Mouse (Mus musculus) urinary bladder, postnatal 36 days (tissue): ENCODE data around the gene Kcnk5.
A peak's percentile ranks its signal among the peaks of the same experiment; 100 is the strongest.

Experiments
- DNase-seq, 2 experiments: peaks; one replicate each; pipeline ENCODE4 v3.0.0; 2022; ENCODE audit warnings: low spot score in 2 of 2, mixed read lengths in 1 of 2

Gene Kcnk5

DNA sequence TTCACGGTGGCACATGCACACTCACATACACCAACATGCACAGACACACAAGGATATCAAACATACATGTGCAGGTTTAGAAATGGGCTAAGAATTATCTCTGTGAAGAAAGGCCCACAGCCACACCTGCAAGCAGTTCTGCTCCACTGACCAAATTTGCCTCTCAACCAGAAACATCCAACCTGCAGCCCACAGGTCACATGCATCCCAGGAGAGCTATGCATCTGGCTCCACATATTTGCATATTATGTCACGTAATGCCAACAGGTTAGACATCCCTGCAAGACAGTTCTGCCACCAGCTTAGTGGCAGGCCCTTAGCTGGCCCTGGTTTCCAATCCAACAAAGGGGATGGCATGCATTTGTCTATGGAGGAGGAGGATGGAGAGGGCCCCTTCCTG is 13.6 kb downstream of the Kcnk5 start:
- no peak for DNase-seq

DNA sequence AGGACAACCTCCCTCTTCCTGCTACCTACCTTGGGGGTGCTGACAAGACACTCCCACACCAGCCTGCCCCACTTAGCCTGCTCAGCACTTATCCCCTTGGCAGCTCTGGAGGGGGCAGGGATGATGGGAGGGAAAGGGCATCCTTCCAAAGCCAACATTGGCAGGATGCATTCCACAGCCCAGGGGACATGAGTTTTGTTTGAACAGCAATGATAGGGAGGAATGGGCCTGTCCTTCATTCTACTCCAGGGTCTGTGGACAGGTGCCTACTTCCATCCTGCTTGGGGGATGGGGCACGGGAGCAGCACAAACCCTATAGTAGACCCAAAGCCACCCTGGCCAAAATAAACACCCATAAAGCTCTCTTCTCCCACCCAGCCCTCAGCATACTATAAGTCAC is 16.2 kb downstream of the Kcnk5 start:
- DNase-seq = no peak

DNA sequence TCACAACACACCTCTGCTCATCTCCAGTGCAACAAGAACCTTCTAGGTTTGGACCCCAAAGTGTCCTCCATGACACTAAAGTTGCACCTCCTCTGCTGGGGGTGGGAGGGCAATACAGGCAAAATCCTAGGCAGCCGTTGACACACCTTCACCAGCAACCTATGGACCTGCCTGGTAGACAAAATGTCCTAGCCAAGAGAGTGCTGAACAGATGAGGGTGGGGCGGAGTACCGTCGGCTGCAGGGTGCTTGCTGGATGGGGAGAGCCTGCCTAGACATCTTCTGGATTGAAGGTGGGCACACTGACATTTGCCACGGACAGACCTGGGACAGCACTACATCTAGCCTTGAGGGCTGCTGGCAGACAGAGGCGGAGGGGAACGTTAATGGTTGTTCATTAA is 17.2 kb downstream of the Kcnk5 start:
- DNase-seq = no peak

GRCm38 (mm10) chr14:20162686-20163085 is 18.9 kb downstream of the Kcnk5 start:
- peak in 1 of 2 experiments; percentile 32 for DNase-seq

DNA sequence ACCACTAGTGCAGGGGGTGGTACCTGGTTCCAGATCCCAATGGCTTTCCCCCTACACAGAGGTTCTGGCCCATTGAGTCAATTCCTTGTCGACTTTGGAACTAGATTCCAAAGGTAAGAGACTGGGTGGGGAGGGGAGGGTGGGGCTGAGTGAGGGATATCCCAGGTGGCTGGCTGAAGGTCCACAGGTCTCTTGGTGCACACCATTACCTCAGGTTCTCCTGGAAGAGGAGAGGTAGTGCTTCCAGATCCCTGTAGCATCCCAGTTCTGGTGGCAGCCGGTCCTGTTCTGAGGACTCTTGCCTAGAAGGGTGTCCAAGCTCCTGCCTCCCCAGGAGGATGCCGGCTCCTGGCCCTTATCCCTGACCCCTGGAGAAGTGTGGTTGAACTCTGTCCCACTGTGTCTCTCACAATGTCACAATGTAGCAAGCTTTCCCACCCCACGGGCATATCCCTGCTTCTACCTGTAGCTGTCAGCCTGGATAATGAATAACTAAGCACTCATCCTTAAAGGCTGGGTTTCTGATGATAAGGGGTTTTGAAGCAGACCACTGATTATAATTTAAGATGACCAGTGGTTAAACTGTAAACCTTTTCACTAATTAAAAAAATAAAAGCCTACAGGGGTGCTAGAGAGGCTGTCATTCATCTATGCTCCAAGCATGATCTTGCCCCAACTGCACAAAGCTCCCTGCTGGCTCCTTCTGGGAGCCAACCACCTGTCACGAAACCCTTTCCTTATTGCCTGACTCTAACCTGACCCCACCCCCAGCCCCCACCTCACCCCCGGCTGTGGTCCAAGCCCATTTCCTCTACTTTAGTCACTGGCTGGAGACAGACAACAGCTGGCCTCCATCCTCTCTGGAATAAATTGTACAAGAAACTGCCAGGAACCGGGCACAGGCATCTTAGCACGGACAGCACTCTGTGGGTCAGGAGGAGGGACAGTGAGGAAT is 22.6 kb downstream of the Kcnk5 start:
- DNase-seq = no peak

GRCm38 (mm10) chr14:20157595-20157994 is 24.0 kb downstream of the Kcnk5 start:
- DNase-seq = no peak

- DNase-seq = no peak
These were observed 25.9 kb downstream of the Kcnk5 start for GRCm38 (mm10) chr14:20155718-20156117.

DNA sequence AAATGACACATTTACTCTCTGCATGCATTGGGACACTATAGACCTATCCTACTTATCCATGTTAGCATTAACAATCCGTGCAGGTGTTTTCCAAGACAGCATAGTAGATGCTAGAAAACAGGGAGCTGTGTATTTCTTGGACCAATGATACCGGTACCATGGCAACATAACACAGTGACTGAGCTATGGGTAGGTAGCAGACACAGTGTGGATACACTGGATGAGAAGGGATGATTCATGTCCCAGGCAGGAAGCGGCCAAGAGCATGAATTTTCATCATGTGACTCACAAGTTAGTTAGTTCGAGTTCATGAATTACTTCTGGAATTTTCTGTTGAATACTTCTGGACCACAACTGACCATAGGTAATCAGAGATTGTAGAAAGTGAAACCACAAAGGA is 26.7 kb downstream of the Kcnk5 start:
- DNase-seq = no peak

DNA sequence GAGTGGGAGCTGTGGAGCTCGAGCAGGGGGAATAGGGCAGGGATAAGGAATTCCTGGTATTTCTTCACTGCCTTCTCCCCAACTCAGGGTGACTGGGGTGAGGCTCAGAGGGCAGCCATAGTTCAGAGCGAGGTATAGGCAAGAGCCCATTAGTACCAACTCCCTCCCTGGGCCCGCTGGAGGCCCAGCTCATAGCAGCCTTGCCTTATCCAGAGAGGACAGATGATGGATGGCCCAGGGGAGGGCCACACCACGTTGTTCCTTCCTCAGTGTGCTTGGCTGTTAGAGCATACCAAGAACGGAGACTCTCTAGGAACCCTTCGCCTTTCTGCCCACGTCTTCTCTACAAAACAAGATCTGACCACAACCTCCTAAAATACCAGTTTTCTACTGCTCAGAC is 27.4 kb downstream of the Kcnk5 start:
- no peak for DNase-seq

DNA sequence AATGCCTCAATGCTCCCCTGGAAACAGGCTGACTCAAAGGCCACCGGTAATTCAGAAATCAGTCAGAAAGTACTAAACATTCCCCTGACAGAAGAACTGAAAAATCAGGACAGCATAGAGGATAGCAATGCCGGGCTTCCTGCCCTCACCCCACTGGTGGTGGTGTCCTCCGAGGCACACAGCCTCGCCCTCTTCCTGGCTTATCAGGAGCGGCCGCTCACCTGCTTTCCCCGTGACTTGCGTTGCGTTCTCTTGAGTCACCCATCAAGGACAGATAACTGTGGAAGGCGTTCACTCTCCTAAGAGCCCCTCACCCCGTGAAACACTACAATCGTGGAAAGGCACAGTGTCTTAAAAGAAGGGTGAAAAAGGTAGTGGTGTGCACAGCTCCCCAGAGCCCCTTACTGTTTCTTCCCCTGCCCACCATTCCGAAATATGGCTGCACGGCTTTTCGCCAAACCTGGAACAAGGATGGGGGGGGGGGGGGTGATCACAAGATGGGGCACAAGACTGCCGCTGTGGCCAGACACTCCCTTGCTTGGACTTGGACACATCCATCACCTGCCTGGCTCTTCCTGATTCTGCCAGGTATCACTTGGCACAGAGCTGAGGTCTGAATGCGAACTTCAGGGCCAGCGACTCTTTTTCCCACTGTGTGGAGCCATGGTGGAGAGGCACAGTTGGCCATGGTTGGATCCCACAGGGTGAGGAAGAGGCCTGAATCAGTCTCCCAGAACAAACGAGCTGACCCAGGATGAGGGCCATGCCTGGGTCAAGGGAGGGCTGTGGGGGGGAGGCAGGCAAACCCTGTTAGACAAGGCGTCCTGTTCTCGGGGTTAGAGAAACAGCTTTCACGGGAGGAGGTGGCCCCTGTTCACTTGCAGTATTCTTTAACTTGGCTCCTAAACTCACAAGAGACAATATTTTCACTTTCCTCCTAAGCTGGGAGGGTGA is 32.2 kb downstream of the Kcnk5 start:
- peak in 1 of 2 experiments; percentile 30 for DNase-seq

- no peak for DNase-seq
These were observed 33.1 kb downstream of the Kcnk5 start for GRCm38 (mm10) chr14:20148514-20148913.

- DNase-seq = no peak
These were observed 33.8 kb downstream of the Kcnk5 start for GRCm38 (mm10) chr14:20147854-20148253.

GRCm38 (mm10) chr14:20144093-20144492 is 37.5 kb downstream of the Kcnk5 start:
- DNase-seq = no peak

GRCm38 (mm10) chr14:20138484-20139355 is 42.9 kb downstream of the Kcnk5 start, which contains the start of gene Saysd1:
TSS of gene Saysd1 (minus strand) at chr14:20138534.
- DNase-seq = no peak

GRCm38 (mm10) chr14:20134965-20135671 is 46.5 kb downstream of the Kcnk5 start:
- DNase-seq = peak; percentile 28 to 51

- DNase-seq = no peak
These were observed 53.4 kb downstream of the Kcnk5 start for GRCm38 (mm10) chr14:20128162-20128561.

GRCm38 (mm10) chr14:20127406-20128087 is 54.1 kb downstream of the Kcnk5 start:
- DNase-seq = no peak

DNA sequence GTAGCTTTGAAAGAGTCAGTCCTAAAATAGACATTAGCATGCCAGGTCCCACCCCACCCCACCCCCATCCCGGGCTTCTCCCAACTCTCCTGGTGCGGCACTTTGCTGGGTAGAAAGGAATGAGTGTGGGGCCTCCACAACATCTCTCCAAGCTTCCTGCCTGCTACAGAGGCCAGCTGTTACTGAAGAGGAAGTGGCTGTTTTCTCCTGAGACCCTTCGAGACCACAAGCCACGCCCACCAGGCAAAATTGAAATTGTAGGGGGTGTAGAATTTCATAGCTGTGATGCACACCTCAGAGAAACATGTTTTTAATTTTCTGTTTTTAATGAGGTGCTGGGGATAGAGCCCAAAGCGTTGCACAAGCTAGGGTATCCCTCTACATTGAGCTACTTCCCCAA is 60.7 kb downstream of the Kcnk5 start:
- no peak for DNase-seq

DNA sequence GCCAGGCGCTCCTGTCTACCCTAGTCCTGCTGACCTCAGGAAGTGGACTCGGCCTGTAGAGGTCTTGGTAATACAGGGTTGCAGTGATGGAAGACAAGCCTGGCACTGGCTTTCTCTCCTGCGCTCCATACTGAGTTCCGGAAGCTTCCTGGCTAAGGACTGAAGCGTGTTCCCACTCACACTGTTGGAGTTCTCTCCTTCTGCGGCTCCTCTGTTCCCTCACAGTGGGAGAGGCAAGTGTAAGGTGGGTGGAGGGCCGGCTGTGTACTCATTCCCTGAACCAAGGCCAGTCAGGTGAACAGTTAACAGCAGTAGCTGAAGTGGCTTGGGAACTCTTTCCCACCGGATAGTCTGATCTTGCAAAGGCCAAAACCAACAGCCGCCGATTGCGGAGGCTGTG is 61.6 kb downstream of the Kcnk5 start:
- DNase-seq = no peak

DNA sequence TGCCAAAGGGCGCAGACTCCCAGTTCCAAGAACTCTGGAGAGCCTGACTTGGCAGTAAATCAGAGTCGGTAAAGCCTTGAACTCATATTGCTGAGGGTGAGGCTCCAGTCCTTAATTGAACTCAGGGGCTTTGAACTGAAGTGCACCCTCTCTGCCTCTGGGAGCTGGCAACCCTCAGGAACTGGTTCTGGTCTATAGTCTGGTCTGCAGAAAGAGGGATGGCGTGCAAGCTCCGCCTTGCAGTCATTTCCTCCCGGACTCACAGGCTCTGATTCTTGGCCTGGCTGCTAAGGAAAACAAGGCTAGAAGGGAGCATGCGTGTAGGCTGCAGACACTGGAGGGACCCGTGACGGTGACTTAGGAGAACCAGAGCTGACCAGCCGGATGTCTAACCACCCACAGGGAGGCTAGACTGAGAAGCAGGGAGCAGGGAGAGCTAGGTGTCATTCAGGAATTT is 65.4 kb downstream of the Kcnk5 start:
- DNase-seq = no peak
